Mouse (Mus musculus) liver, embryonic 13.5 days (tissue): ENCODE results near the gene Gab3. TPM values are rescaled to one million over a fixed set of nuclear protein-coding genes. Genes with fewer than 3 reads are reported as not detected.
"Not testable (repeated sequence)": the region's sequence is repeated elsewhere in the genome, so short reads cannot be mapped to it uniquely, and the experiment has no call there.

Source experiments
- ATAC-seq: fragments of 200-750 bp; cut with Nextera tagmentation; 2 replicates; pipeline ENCODE4 v1.8.0; 2017; ENCODE audit warnings: low read depth, mild to moderate bottlenecking, moderate number of reproducible peaks, moderate library complexity
- DNase-seq: peaks from one replicate; pipeline ENCODE4 v3.0.0; 2022
- H3K27ac ChIP-seq: fragments of 300-500 bp; sonication (generic); 2 replicates; pipeline ENCODE4 v1.5.1; 2015; ENCODE audit warnings: moderate library complexity, mild to moderate bottlenecking, inconsistent platforms
- H3K27me3 ChIP-seq: fragments of 300-500 bp; sonication (generic); 2 replicates; pipeline ENCODE4 v1.6.1; 2015; ENCODE audit warnings: mild to moderate bottlenecking, inconsistent platforms
- H3K36me3 ChIP-seq: fragments of 300-500 bp; sonication (generic); 2 replicates; pipeline ENCODE4 v1.6.1; 2015; ENCODE audit warnings: mild to moderate bottlenecking, inconsistent platforms
- H3K4me1 ChIP-seq: fragments of 300-500 bp; sonication (generic); replicated peaks from 2 replicates; pipeline ENCODE4 v1.6.1; 2015; ENCODE audit warnings: inconsistent platforms
- H3K4me2 ChIP-seq: fragments of 300-500 bp; sonication (generic); 2 replicates; pipeline ENCODE4 v1.6.1; 2015; ENCODE audit warnings: inconsistent platforms, mild to moderate bottlenecking, moderate library complexity
- H3K4me3 ChIP-seq: fragments of 300-500 bp; sonication (generic); replicated peaks from 2 replicates; pipeline ENCODE4 v1.5.1; 2015; ENCODE audit warnings: mild to moderate bottlenecking, inconsistent platforms
- H3K9ac ChIP-seq: fragments of 300-500 bp; sonication (generic); 2 replicates; pipeline ENCODE4 v1.6.1; 2015; ENCODE audit warnings: mild to moderate bottlenecking, inconsistent platforms
- H3K9me3 ChIP-seq: fragments of 300-500 bp; sonication (generic); replicated peaks from 2 replicates; pipeline ENCODE4 v1.6.1; 2016; ENCODE audit warnings: inconsistent platforms
- WGBS: fragments of 180-500 bp; shearing (Covaris S2); methylation state at CpG from one replicate; pipeline ENCODE4 v1.1.7; 2015; ENCODE audit not compliant: insufficient replicate concordance; 5-methylcytosine and 5-hydroxymethylcytosine counted together
- polyA plus RNA-seq: library from polyadenylated mRNA; unstranded; fragments of >200 nt; fragmentation: Nextera tagmentation; extraction: Ambion mirVana; gene quantifications from 2 replicates; pipeline ENCODE4 v1.2.1, GENCODE M21; 2015

The Gab3 gene
- polyA plus RNA-seq, 1 experiment from 2014 or later: 1.2 TPM

- Histone ChIP-seq H3K36me3 (no peaks in the 10 kb centered on the region), H3K4me1 (no peaks in the 10 kb centered on the region), H3K27ac (no peak overlapping the region), H3K4me2 (no peak overlapping the region), H3K4me3 (no peak overlapping the region), H3K9me3 (no peaks in the 10 kb centered on the region), H3K27me3 (no peaks in the 10 kb centered on the region), H3K9ac (no peak overlapping the region)
- no peak for DNase-seq
- ATAC-seq: no peak
- WGBS: 64% methylated on average over 5 of the region's 5 CpGs
These were observed 101.5 kb downstream of the Gab3 start for GRCm38 (mm10) chrX:74983734-74984133.

GRCm38 (mm10) chrX:74962899-74963298 lies 122.4 kb downstream of the Gab3 start:
- H3K27me3 ChIP-seq, H3K9me3 ChIP-seq, H3K4me1 ChIP-seq, DNase-seq, H3K27ac ChIP-seq, H3K4me2 ChIP-seq, H3K9ac ChIP-seq, ATAC-seq, H3K36me3 ChIP-seq, H3K4me3 ChIP-seq: not testable (repeated sequence)
- WGBS: 11% methylated on average over 1 of the region's 2 CpGs

GRCm38 (mm10) chrX:74959161-74959560 lies 126.1 kb downstream of the Gab3 start:
- H3K9me3 ChIP-seq, H3K27ac ChIP-seq, H3K36me3 ChIP-seq, DNase-seq, ATAC-seq, H3K4me1 ChIP-seq, H3K9ac ChIP-seq, H3K4me3 ChIP-seq, H3K27me3 ChIP-seq, H3K4me2 ChIP-seq: not testable (repeated sequence)
- 57% methylated on average over 7 of the region's 7 CpGs for WGBS

Other genes starting within 250 kb of the Gab3 start
- not detected in 2 replicates for gene Gm5936, start 248.3 kb downstream of the Gab3 start, polyA plus RNA-seq
- 136 and 168 TPM in 2 replicates for gene Dkc1, start 10.4 kb upstream of the Gab3 start, polyA plus RNA-seq
- gene Mpp1, start 45.6 kb upstream of the Gab3 start, polyA plus RNA-seq: 104 and 113 TPM in 2 replicates
- not detected in 2 replicates for gene Smim9, start 78.3 kb upstream of the Gab3 start, polyA plus RNA-seq